Mouse (Mus musculus) gastrocnemius, postnatal 36 days (tissue): ENCODE data around the gene Alpl. TPM values are rescaled to one million over a fixed set of nuclear protein-coding genes. Genes with fewer than 3 reads are reported as not detected.

Experiments
- DNase-seq, 2 experiments: peaks; one replicate each; pipeline ENCODE4 v3.0.0; 2022
- intact Hi-C: fragments of 180-260 bp; cut with DNase I; formaldehyde crosslinking; loops from one replicate; pipeline ENCODE4 v1.15.1; 2025
- total RNA-seq, 2 experiments: library from RNA; stranded (reverse); gene quantifications; 2 replicates each; pipeline ENCODE4 v1.2.3; 2021

Gene Alpl
- total RNA-seq, 2 experiments from 2014 or later = 14.1 to 15.9 TPM

- intact Hi-C loops = no loop called here
- no peak for DNase-seq
Observed at GRCm38 (mm10) chr4:137773369-137773899, 22.8 kb downstream of the Alpl start.

- DNase-seq = no peak
- intact Hi-C loops = no loop called here
Observed at GRCm38 (mm10) chr4:137772438-137773056, 23.6 kb downstream of the Alpl start.

DNA sequence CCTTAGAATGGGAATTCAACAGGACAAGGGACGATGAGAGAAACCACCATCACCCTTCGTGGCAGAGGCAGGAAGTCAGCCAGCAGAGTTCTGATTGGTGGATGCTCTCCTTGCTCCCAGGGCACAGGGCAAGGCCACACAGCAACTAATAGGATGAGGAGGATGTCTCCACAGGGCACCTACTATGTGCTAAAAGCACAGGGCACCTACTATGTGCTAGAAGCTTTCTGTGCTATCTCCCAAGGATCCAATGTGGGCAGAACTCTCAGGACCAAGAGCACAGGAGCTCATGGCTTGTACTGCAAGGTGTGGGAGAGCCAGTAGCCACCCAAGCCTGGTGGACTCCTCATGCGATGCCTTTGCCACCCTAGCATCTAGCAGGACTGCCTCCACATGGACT lies 24.4 kb downstream of the Alpl start:
- DNase-seq = no peak
- intact Hi-C loops = no loop called here

DNA sequence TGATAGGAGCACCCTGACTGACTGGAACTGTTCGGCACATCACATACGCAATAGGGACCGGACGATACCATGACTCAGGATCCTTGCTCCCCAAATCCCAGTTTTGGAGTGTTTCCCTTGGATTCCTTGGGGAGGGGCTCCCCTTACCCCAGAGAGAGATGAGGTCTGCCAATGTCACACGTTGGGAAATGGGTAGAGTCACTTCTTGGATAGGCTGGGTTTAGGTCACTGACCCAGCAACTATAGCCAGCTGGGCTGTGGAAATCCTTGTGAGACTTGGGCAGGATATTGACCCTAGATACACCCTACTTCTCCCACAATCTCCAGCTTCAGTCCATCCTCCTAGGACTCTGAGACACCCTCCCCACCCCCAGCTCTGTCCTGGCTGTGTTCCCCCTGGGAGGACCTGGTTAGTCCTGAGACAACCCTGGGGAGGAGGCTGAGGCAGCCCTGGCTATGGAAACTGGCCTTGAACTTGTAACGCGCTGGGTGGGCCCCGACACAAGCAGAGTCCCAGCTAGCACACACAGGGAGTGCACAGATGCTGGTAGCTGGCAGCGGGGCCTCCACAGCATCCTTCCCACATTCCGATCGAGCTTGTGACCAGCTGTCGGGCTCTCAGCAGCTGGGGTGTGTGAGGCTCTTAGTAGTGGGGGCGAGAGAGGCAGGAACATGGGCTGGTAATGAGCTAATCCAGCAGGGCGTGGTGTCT lies 25.1 kb downstream of the Alpl start:
- peak; percentile 45 to 52 for DNase-seq
- intact Hi-C loops = no loop called here

GRCm38 (mm10) chr4:137769635-137770034 lies 26.5 kb downstream of the Alpl start:
- intact Hi-C loops = no loop called here

DNA sequence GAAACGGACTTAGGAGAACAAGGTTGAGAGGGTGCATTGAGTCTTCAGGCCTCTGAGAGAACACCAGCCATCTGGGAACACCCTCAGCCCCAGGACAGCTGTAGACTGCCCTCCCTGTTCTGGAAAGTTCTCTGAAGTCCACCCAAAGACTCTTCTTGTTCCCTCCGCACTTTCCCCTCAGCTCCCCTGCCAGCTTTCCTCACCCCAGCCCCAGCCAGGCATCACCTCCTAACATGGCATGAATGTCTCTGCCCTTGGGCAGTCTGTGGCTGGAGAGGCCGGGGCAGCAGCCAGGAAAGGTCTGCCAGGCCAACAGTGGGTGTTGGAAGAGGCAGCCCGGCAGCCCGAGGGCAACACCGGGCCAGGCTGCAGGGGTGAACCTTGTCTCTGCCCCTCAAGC lies 27.4 kb downstream of the Alpl start:
- intact Hi-C loops = no loop called here
- no peak for DNase-seq

More at GRCm38 (mm10) chr4:137769635-137770034, 26.5 kb downstream of the Alpl start:
- peak; percentile 36 to 51 for DNase-seq

DNA sequence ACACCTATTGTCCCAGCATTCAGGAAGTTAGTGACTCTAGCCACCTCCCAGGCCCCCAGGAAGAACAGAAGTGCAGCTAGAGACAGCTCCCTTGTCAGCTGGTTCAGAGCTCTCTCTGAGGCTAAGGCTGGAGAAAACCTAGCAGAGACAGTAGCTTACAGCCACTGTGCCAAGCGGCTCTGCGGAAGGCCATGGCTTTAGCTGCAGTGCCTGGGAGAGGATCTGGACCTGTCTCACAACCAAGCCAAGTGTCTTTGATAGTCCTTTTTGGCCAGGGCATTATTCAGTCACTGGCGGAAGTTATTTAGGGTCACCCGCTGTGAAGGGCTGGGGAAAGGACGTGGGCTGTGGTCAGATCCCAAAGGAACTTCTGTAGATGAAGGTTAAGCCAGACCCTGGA lies 27.8 kb downstream of the Alpl start:
- DNase-seq = no peak
- intact Hi-C loops = no loop called here

GRCm38 (mm10) chr4:137766365-137766764 lies 29.8 kb downstream of the Alpl start:
- DNase-seq = no peak
- intact Hi-C loops = no loop called here

DNA sequence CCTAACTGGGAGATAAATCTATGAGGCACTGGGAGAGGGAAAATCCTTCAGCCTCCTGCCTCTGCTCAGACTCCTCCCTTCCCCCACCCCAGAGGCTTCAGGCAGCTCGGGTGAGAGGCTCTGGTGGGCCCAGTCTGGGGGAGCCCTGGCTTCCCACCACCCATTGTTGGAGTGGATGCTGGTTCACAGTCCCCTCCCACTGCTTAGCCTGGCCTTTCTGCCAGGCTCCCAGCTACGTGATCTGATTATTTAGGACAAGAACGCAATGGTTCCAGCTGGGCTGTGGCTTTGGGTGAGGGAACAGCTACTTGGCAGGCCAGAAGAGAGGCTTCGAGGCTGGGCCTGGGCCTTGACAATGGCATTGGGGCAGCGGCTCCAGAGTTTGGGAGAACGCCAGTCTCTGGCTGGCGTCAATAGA lies 30.6 kb downstream of the Alpl start:
- intact Hi-C loops = no loop called here

DNA sequence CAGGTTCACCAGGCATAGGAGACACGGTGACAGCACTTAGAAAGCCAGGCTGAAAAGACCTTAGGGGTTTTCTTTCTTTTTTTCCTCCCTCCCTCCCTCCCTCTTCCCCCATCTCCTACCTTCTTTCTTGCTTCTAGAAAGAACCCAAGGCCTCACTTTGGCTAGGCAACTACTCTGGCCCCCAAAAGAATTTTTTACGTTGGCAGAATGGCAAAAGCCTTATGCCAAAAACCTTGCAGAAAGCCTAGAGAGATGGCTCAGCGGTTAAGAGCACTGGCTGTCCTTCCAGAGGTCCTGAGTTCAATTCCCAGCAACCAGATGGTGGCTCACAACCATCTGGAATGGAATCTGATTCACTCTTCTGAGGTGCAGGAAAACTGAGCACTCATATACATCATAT lies 31.6 kb downstream of the Alpl start:
- intact Hi-C loops = no loop called here
- DNase-seq = no peak

More for the DNA sequence above, 30.6 kb downstream of the Alpl start:
- no peak for DNase-seq

GRCm38 (mm10) chr4:137763920-137764495 lies 32.2 kb downstream of the Alpl start:
- intact Hi-C loops = no loop called here
- no peak for DNase-seq

GRCm38 (mm10) chr4:137762886-137763285 lies 33.3 kb downstream of the Alpl start:
- DNase-seq = no peak
- intact Hi-C loops = no loop called here

DNA sequence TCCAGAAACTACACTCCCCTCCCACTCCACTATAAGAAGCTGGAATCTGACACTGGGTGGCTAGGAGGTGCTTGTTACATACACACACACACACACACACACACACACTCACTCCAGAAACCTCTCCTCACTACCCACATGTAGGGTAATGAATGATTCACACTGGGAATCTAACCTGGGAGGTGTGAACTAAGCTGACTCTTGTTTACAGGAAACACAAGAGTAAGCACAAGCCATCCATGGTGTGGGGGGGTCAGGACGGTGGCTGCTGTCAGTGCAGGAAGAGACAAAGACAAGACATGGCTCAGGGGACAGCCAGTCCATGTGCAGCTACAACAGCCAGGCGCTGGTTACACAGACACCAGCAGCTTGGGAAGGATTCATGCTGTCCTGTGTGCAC lies 41.7 kb downstream of the Alpl start:
- intact Hi-C loops = no loop called here
- no peak for DNase-seq

GRCm38 (mm10) chr4:137753199-137753598 lies 43.0 kb downstream of the Alpl start:
- DNase-seq = no peak
- intact Hi-C loops = no loop called here

- DNase-seq = no peak
- intact Hi-C loops = no loop called here
Observed at GRCm38 (mm10) chr4:137752471-137752870, 43.7 kb downstream of the Alpl start.

GRCm38 (mm10) chr4:137751717-137752116 lies 44.5 kb downstream of the Alpl start:
- no peak for DNase-seq
- intact Hi-C loops = no loop called here

- intact Hi-C loops = no loop called here
- no peak for DNase-seq
Observed at GRCm38 (mm10) chr4:137751310-137751709, 44.9 kb downstream of the Alpl start.

DNA sequence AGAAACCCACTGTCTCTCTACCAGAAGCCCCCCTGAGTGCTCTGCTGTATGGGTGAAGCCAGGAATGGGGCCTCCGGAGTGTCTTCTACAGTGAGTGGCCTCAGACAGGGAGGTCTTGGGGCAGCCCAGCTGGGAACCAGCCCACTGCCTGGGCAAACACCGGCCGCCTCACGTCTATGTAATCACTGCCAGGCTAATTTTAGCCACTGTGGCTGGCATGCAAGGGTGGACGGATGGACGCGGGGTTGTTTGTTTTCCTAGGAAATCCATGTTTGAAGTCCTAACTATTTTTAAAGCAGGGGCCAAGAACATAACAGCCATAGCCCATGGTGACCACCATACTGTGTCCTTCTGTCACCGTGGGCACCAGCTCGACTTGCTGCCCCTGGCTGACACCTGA lies 46.1 kb downstream of the Alpl start:
- intact Hi-C loops = no loop called here
- no peak for DNase-seq

DNA sequence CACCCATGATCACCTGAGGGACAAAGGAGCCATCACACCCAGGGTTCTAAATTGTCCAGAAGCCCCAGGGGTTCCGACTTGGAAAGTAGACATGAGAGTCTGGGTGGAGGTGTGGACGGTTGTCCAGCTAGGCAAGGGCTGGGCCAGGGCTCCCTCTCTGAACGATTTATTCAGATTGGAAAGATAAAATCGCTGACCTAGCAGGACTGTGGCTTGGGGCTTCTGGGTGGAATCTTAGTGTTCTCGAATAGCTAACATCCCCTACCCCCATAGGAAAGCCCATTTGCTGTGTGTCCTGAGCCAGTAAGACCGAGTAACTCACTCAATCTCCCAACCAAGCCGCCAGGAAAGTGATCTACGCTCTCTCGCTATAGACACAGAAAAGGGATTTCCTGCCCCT lies 46.5 kb downstream of the Alpl start:
- no peak for DNase-seq
- intact Hi-C loops = no loop called here

- intact Hi-C loops = no loop called here
- DNase-seq = no peak
Observed at GRCm38 (mm10) chr4:137748726-137749125, 47.5 kb downstream of the Alpl start.

GRCm38 (mm10) chr4:137747590-137747989 lies 48.6 kb downstream of the Alpl start:
- DNase-seq = no peak
- intact Hi-C loops = no loop called here

GRCm38 (mm10) chr4:137747091-137747490 lies 49.1 kb downstream of the Alpl start:
- intact Hi-C loops = no loop called here
- DNase-seq = no peak
